Mouse (Mus musculus) spleen, postnatal 36 days (tissue): Measurements from ENCODE around the gene Reep6.

Experiments used
- DNase-seq, 2 experiments: peaks; one replicate each; pipeline ENCODE4 v3.0.0; 2022; ENCODE audit warnings: low spot score in 2 of 2, mixed read lengths in 1 of 2

Gene Reep6

DNA sequence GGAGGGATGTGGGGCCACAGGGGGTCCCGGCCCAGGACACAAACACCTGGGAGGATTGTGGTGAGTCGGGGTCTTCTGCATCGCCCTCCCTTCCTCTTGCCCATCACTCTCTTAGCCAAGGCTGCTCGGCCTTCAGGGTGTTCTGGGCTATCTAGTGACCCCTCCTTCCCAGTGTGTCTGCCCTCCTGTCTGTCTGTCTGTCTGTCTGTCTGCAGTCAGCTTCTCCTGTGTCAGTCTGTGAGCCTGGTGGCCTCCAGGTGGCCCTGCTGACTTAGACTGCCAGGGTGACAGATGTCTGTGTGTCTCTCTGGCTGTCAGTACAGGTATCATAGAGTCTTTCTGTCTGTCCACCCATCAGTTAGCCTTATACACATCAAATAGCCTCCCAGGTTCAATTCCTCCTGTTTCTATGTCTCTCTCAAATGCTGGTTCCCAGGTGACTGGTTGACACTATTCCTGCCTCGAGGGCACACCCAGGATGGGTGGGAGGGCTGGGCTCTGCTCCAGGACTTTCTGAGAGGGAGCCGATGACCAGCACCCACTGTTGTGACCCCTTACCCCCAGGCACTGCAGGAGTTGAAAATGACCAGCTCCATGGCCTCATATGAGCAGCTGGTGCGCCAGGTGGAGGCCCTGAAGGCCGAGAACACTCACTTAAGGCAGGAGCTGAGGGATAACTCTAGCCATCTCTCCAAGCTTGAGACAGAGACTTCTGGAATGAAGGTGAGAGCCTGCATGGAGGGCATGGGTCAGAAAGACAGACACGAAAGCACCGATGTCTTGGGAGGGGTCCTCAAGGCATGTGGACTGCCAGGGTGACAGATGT, 28.3 kb upstream of the Reep6 start:
- no peak for DNase-seq

DNA sequence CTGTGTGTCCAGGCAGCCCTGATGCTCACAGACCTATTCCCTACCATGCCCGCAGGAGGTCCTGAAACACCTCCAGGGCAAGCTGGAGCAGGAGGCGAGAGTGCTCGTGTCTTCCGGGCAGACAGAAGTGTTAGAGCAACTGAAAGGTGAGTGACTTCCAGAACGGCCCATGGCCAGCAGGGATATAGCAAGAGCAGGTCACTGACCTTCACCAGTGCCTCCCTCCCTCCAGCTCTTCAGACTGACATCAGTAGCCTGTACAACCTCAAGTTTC, 27.7 kb upstream of the Reep6 start:
- no peak for DNase-seq

DNA sequence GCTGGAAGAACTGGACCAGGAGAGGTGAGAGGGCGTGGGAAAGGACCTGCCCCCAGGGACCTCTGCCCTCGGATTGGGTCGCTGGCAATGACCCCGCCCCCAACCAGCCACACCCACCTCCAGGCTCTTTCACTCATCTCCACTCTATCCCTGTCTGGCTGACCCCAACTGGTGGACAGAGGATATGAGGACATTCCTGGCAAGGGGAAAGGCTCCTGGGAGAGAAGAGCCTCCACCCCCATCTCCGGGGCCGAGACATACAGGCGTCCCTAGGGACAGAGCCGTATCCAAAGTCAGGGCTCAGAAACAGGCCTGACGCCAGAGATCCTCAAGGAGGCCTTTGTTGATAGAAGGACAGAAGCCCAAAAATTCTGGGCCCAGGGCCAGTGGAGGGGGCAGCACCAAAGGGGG, 27.3 kb upstream of the Reep6 start:
- DNase-seq: no peak

DNA sequence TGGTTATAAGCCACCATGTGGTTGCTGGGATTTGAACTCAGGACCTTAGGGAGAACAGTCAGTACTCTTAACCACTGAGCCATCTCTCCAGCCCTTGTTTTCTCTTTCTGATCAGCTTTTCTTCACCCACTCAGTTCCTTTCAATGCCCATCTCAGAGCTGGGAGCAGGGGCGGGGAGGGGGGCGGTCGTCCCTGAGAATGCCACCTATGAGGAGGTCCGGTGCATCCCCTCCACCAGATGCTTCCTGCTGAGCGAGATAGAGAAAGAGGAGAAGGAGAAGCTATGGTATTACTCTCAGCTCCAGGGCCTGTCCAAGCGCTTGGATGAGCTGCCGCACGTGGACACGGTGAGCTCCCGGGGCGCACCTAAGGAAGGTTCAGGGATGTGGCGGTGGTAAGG, 25.3 kb upstream of the Reep6 start:
- DNase-seq: no peak

DNA sequence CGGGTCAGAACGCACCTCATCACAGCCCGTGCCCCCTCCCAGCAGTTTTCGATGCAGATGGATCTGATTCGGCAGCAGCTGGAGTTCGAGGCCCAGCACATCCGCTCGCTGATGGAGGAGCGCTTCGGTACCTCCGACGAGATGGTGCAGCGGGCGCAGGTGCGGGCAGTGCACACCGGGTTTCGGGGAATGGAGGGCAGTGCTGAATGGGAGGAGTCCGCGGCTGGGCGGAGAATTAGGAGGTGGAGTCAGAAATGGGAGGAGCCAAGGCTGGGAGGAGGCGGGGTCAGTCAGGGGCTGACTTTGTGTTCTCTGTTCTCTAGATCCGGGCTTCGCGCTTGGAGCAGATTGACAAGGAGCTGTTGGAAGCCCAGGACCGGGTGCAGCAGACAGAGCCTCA, 24.9 kb upstream of the Reep6 start:
- DNase-seq: peak; percentile 56 to 60

DNA sequence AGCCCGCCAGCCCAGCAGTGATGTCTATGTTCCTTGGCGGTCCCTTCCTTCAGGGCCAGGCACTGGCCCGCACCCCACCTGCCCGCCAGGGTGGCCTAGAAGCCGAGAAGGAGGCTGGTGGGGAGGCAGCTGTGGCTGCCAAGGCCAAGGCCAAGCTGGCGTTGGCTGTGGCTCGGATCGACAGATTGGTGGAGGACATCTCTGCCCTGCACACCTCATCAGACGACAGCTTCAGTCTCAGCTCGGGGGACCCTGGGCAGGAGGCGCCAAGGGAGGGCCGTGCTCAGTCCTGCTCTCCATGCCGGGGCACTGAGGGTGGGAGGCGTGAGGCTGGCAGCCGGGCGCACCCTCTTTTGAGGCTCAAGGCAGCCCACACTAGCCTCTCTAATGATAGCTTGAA, 18.2 kb upstream of the Reep6 start:
- no peak for DNase-seq

DNA sequence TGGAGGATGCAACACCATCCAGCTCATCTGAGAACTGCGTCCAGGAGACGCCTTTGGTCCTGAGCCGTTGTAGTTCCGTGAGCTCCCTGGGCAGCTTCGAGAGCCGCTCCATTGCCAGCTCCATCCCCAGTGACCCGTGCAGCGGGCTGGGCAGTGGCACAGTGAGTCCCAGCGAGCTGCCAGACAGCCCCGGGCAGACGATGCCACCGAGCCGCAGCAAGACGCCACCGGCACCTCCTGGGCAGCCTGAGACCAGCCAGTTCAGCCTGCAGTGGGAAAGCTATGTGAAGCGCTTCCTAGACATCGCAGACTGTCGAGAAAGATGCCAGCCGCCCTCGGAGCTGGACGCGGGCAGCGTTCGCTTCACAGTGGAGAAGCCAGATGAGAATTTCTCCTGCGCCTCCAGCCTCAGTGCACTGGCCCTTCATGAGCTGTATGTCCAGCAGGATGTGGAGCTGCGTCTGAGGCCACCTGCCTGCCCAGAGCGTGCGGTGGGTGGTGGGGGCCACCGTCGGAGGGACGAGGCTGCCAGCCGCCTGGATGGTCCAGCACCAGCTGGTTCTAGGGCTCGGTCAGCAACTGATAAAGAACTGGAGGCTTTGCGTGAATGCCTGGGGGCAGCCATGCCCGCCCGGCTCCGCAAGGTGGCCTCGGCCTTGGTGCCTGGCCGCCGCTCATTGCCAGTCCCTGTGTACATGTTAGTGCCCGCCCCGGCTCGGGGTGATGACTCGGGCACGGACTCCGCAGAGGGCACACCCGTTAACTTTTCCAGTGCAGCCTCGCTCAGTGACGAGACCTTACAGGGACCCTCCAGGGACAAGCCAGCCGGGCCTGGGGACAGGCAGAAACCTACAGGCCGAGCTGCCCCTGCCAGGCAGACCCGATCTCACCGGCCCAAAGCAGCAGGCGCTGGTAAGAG, 16.9 kb upstream of the Reep6 start:
- DNase-seq: no peak

DNA sequence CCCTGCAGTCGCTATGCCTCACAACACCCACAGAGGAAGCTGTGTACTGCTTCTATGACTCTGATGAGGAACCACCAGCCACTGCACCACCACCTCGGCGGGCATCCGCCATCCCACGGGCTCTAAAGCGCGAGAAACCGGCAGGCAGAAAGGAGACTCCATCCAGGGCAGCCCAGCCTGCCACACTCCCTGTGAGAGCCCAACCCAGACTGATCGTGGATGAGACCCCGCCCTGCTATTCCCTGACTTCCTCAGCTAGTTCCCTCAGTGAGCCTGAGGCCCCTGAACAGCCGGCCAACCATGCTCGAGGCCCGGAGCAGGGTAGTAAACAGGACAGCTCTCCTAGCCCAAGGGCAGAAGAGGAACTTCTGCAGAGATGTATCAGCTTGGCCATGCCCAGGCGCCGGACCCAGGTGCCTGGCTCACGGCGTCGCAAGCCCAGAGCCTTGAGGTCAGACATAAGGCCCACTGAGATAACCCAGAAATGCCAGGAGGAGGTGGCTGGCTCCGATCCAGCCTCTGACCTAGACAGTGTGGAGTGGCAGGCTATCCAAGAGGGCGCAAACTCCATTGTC, 16.0 kb upstream of the Reep6 start:
- peak; percentile 70 to 71 for DNase-seq

DNA sequence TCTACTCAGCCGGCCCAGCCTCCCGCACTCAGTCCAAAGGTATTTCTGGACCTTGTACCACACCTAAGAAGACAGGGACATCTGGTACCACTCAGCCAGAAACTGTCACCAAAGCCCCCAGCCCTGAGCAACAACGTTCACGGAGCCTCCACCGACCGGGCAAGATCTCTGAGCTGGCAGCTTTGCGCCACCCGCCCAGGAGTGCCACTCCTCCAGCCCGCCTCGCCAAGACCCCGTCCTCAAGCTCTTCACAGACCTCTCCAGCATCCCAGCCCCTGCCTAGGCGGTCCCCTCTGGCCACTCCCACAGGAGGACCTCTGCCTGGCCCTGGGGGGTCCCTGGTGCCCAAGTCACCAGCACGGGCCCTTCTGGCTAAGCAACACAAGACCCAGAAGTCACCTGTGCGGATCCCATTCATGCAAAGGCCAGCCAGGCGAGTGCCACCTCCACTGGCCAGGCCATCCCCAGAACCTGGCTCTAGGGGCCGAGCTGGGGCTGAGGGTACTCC, 15.2 kb upstream of the Reep6 start:
- no peak for DNase-seq

DNA sequence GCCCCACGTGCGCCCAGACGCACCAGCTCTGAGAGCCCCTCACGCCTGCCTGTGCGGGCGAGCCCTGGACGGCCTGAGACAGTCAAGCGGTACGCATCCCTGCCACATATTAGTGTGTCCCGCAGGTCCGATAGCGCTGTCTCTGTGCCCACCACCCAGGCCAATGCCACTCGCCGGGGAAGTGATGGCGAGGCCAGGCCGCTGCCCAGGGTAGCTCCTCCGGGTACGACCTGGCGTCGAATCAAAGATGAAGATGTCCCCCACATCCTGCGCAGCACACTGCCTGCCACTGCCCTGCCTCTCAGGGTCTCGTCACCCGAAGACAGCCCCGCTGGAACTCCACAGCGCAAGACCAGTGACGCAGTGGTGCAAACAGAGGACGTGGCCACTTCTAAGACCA, 14.4 kb upstream of the Reep6 start:
- DNase-seq: no peak

DNA sequence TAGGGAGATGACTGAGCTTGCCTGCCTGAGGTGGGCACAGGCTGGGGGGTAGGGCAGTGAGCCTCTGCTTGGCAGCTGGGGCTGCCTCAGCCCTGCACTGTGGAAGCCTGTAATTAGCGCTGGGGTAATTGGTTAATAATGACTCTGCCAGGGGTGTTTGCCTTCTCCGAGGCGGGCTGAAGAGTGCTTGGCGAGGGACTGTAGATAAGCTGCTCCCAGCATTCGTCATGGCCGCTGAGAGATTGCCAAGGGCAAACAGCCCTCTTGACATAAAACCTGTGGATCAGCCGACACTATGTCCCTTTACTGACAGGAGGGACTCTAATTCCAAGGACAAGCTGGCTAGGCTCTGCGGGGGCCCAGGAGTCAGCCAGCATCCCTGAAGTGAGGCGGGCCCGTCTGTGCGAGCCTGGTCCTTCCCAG, 13.4 kb upstream of the Reep6 start:
- DNase-seq: no peak

DNA sequence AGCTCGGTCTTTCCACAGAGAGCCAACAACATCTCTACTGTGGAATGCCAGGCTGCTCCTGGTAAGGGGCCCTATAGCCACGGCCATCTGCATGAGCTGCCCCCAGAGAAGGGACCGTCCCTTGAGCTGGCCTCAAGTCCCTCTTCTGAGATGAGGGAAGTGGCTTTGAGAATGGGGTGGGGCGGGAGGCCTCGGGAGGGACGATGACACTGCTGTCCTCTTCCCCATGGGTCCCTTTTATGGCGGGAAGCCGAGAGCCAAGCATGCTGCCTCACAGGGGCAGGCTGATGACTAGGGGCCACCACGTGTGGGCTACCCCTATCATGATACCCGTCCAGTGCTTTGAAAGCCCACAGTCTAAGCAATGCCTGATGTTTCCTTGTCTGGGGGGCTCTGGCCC, 12.7 kb upstream of the Reep6 start:
- no peak for DNase-seq

DNA sequence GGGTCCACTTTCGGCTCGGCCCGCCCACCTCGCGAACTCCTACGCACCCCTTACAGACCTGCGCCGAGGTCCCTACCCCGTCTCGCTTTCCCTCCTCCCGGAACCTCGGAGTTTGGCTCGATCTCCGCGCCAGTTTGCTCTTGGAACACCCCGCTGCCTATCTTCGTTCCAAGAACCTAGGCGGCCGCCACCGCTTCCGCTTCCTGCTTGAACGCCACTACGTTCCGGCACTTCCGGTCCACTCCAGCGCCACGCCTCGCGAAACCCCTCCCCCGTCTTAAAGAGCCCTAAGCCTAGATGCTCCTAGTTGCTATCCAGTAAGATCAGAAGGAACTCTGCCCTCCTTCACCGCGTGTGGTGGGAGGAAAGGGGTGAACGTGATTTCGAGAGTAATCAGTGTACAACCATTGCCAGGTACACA, 9.4 kb upstream of the Reep6 start, which contains the start of gene 2310011J03Rik:
Gene 2310011J03Rik (minus strand): TSS at position 198 of the 421 bp plus-strand sequence.
- peak; percentile 90 to 93 for DNase-seq

DNA sequence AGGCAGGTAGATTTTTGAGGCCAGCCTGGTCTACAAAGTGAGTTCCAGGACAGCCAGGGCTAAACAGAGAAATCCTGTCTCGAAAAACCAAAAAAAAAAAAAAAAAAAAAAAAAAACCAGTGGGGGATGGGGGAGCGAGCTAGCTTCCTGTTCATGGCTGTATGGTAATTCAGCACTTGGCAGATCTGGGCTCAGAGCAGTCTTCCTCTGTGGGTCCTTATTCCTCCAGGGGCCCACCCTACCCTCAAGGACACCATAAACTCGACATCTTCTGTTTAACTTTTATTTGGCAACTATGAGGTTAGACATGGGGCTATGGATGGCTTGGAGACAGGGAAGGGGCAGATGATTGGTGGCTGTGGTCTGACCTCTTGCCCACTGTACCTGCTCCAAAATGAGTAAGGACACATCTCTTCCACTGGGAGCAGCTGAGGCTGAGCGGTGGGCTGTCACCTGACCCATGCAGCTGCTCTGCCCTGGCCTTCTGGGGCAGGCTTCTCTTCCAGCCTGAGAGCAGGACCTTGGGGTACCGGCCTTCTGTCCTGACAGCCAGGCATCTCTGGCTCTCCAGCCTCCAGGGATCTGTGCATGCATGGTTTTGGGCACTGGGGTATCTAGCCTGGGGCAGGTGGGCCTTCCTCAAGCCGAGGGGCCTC, 8.6 kb upstream of the Reep6 start:
- no peak for DNase-seq

DNA sequence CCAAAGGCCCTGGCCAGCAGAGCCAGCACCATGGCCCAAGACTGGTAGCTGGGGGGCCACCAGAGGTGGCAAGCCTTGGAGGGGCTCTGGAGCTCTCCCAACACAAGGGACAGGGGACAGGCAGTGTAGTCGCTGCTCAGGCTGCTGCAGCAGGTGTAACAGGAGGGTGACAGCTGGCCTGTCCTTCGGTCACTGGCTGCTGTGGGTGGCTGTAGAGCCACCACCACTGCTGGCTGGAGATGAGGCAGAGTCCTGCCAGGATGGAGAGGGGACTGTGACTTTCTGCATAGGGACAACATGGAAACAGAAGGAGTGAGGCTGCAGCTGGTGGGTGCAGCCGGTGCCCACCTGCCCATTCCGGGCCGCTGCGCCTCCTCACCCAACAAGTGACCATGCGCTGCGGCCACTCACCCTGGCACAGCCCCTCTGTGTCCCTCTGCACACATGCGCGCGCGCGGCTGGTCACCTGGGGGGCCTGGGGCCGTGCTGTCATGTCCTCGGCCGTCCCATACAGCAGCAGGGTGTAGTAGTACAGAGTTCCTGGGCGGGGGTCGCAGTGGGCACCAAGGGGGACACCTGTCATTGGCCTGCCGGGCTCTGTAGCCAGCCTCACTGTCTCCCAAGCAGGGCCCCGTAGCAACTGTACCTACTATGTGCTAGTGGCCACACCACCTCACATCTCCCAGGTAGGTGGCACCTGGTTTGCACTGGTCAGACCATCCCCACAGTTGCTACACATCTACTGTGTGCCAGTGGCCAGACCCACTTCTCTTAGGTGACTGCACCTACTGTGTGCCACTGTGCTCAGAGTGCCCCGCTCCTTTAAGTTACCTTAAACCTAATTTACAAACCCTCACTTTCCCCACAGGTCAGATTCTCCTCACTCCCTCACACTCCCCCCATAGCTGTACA, 7.8 kb upstream of the Reep6 start:
- no peak for DNase-seq

DNA sequence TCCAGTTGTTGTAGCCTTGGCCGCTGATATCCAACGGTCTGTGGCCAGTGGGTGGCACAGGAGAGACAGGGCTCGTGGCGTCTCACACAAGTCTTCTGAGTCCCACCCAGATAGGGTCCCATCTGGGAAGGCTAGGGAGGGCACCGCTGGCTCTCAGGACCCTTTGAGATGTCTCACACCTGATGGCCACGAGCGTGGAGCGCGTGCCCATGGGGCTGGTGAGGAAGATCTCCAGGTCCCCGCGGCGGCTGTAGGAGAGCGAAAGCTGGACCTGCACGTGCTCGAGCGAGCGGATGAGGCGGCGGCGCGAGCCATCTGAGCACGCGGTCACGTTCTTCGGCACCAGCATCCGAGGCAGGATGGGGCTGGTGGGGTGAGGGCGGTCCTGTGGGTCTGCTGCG, 6.9 kb upstream of the Reep6 start:
- DNase-seq: peak in 1 of 2 experiments; percentile 40

DNA sequence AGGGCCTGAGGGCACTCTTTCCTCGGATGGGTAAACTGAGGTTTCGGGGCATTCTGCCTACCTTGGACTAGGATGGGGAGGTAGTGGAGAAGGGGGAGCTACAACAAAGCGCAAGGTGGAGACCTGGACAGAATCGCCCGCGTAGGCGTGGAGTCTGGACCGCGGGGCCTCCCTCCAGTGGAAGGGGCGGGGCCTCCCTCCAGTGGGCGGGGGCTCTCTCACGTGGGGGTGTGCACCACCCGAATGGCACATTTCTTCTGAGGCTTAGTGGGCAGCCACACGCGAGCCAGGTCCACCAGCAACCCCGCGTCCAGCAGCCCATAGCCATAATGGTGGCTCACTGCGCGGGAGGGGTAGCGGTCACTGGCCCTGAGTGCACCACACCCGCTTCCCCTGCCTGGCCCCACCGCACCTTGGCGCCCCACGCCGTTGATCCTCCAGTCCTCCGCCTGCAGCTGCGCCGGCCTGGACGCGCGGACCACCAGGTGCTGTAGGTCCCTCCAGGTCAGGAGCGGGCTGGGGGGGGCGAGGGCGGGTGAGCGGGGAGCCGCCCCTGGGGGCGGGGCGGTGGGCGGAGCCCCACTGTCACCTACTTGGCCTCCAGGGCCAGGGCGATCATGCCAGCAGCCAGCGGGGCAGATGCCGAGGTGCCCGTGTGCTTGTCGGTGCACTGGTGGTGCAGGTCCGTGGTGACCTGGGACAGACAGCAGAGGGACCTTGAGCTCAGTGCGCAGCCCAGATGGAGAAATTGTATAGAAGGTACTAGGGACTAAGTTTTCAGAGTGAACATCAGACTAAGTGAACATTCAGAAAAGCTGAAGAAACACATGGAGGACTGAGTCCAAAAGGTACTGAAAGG, 6.3 kb upstream of the Reep6 start:
- peak; percentile 69 to 74 for DNase-seq

DNA sequence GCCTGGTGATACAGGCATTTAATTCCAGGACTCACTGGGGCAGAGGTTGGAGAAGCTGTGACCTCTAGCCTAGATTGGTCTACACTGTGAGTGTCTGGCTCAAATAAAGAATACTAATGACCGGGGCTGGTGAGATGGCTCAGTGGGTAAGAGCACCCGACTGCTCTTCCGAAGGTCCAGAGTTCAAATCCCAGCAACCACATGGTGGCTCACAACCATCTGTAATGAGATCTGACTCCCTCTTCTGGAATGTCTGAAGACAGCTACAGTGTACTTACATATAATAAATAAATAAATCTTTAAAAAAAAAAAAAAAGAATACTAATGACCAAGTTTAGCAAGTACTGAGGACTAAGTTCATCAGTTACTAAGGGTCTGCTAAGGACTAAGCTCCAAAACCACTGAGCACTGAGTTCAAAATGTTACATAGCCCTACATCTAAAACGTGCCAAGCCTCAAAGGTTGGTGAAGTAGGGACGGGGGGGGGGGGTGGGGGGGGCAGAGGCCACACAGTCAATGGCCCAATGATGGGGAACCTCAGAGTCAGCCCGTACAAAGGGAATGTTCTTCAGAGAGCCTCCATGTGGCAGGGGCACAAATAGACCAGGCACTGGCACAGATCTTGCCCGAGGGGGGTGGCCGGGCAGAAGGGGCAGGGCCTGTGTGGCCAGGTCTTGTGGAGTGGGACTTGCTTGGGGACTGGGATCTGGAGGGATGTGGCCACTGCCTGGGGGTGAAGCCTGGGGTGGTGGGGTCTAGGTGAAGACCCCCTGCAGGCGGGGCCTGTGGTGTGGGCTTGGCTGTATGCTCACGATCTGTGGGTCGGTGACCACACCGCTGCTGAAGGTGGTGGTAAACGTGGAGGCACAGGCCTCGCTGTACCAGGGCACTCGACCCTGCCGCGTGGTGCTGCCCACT, 5.4 kb upstream of the Reep6 start:
- no peak for DNase-seq

DNA sequence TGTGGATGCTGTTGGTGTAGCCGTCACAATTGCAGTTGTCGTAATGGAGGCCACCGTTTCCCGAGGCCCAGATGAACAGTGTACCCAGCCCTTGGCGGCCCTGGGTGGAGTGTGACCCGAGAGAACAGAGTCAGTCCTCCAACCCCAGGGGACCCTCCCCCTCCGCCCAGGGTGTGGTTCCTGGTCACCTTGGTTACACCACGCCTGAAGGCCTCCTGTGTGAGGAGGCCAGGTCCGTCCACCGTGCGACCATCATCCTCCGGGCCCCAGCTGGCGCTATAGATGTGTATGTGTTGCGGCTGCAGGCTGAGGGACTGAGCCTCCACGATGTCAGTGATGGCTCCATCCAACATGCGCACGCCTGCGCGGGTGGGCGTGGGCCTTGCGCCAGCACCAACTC, 4.7 kb upstream of the Reep6 start:
- DNase-seq: no peak
